Mouse (Mus musculus) bone marrow macrophage, adult 2 months (primary cell): Measurements from ENCODE around the gene Mapk14.

Source experiments
- CTCF ChIP-seq: IDR thresholded peaks from 2 replicates; pipeline ENCODE4 v1.5.1; 2012; ENCODE audit warnings: low read depth, mild to moderate bottlenecking, low read length, moderate library complexity
- POLR2A ChIP-seq: IDR thresholded peaks from 2 replicates; pipeline ENCODE4 v1.6.1; 2012; ENCODE audit warnings: mild to moderate bottlenecking, low read depth, low read length, borderline replicate concordance

- TF ChIP-seq POLR2A (no peak), CTCF (no peak)
These were observed 54.6 kb downstream of the Mapk14 start for GRCm38 (mm10) chr17:28745773-28746172.
